Mouse (Mus musculus) Patski (cell line): ENCODE measurements around the gene Fbxo6. TPM values are rescaled to one million over a fixed set of nuclear protein-coding genes. Genes with fewer than 3 reads are reported as not detected.
A peak's percentile ranks its signal among the peaks of the same experiment; 100 is the strongest.

ENCODE experiments used
- ATAC-seq: fragments of 100-300 bp; one replicate; pipeline ENCODE4 v1.8.0; 2021
- CTCF ChIA-PET: fragments of 350-600 bp; sonication (Branson Sonifier 250); formaldehyde crosslinking; loops from one replicate; lab custom pipeline; 2022; ENCODE audit warnings: inconsistent platforms; lab: Charles Lee
- POLR2A ChIA-PET: fragments of 350-600 bp; sonication (Branson Sonifier 250); formaldehyde crosslinking; loops from one replicate; lab custom pipeline; 2022; ENCODE audit warnings: antibody characterized with exemption, inconsistent platforms; lab: Charles Lee
- DNase-seq: peaks from one replicate; pipeline ENCODE4 v3.0.0-alpha.2; 2011; ENCODE audit warnings: low read depth, low spot score
- H3K27me3 ChIP-seq: fragments of 371-371 bp; one replicate; pipeline ENCODE4 v1.5.1; 2021
- CTCF ChIP-seq: fragments of 100-300 bp; IDR thresholded peaks from one replicate; pipeline ENCODE4 v1.5.1; 2021
- in situ Hi-C: fragments of 300-500 bp; cut with MboI; formaldehyde crosslinking; loops from 3 replicates; pipeline ENCODE4 v1.11.1; 2018; ENCODE audit warnings: low pct_unique_long_range_greater_than_20kb, mixed read lengths
- polyA plus RNA-seq: library from polyadenylated mRNA; unstranded; gene quantifications from one replicate; pipeline ENCODE4 v1.2.3, GENCODE M21; 2021

Fbxo6 gene
- polyA plus RNA-seq, 1 experiment from 2014 or later, result 68.4 TPM

DNA sequence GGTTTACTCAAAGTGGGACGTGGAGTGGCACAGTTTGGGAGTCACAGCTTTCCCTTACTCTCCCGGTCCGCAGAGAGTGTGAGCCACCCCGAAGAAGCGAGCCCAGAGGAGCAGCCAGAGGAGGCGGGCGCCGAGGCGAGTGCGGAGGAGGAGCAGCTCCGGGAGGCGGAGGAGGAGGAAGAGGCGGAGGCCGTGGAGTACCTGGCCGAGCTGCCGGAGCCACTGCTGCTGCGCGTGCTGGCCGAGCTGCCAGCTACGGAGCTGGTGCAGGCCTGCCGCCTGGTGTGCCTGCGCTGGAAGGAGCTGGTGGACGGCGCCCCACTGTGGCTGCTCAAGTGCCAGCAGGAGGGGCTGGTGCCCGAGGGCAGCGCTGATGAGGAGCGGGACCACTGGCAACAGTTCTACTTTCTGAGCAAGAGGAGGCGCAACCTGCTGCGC lies 12.1 kb upstream of the Fbxo6 start:
- ChIA-PET POLR2A (no interaction called here), CTCF (interaction anchor here (0.9 to 4.0 kb wide), 5 partner anchors 24 to 60 kb away, joined by 3 to 22 read pairs (median 6); no protein-coding TSS in a partner anchor)
- H3K27me3 ChIP-seq, result no peaks in the 10 kb centered on the region
- no peak for TF ChIP-seq CTCF
- DNase-seq (no peak), ATAC-seq (peak; percentile 34)
- in situ Hi-C loops, result no loop called here

DNA sequence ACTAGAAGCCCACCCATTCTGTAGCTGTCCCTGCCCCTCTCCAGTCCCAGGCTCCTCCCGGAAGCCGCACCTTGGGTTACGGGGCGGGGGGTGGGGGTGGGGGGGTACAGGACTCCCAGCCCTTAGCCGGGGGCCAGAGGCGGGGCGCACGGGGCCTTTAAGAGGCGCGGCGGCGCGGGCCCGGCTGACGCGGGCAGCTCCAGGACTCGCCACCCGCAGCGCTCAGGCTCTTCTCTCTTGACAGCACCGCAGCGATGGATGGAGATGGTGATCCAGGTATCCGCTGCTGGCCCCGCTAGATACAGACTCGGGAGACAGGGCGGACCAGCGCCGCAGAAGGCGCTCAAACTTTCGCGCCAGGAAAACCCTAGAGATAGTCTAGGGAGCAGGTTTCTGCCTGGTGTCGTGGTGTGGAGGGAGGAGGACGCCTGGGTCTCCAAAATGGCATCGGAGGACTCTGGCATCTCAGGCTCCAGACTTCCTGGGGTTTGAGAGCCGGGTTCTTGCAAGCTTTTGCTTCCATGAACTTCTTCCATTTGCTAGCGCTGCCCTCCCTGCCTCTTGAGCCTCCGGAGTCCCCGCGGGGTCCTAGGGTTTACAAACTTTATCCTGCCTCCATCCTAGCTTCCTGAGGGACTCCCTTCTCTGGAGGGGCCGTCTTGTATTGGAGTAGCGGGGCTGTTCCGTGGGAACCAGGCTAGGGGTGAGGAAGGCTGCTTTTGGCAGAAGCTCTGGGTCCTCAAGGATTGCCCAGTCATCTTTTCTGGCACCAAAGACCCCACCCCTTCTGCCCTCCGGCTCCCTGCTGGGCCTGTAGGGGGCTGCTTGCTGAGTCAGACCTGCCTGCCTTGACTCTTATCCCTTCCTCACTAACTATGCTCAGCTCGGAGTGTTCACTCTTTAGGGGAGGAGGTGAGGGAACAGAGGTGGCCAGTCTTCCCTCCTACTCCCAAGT lies 8.8 kb upstream of the Fbxo6 start, which contains the start of the genes Fbxo44 and Fbxo2:
Fbxo44 (minus strand) TSS at position 47 of the 955 bp plus-strand sequence.
Fbxo2 (plus strand) TSS at position 186 of the 955 bp plus-strand sequence.
- no peaks in the 10 kb centered on the region for H3K27me3 ChIP-seq
- POLR2A ChIA-PET, result interaction anchor here (0.7 to 1.2 kb wide), 2 partner anchors 59 to 417 kb away, joined by 3 read pairs; no protein-coding TSS in a partner anchor
- CTCF ChIA-PET, result interaction anchor here (1.1 to 1.9 kb wide), 2 partner anchors 21 to 46 kb away, joined by 3 to 7 read pairs; no protein-coding TSS in a partner anchor

DNA sequence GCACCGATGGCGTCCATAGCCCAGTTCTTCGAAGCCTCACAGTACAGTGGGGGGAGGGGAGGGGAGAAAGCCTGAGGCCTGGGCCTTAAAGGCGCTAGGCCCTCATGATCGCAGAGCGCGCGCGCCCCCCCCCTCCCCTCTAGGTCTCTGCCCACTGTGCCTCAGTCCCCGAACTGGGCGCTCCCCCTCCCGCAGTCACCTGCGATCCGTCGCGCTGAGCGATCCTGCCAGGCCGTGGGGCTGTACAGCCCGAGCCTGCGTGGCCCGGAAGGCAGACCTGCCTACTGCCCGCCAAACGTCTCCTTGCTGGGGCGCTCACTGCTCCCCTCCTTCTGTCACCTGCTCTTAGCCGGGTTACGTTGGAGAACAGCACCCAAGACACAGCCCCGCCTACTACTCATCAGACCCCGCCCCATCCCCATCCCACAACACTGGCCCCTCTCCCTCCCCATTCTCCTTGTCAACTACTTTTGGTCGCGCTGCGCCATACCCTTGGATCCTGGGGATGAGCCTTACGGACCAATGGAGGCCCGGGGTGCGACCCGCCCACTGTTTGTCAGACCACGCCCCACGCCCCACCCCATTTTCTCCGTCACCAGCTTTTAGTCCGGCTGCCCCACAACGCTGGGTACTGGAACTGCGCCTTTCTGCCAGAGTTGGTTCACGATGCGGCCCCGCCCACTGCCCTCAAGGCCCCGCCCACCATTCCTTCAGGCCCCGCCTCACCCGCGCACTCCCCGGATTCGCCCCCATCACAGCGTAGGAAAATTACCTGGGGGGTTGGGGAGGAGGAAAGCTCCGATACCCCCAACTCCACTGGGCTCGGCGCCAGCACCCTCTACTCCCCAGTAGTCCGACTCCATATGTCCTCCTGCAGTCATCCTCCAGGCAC lies 7.8 kb upstream of the Fbxo6 start:
- no peaks in the 10 kb centered on the region for H3K27me3 ChIP-seq
- CTCF ChIA-PET, result interaction anchor here (1.1 to 1.9 kb wide), 3 partner anchors 20 to 45 kb away, joined by 3 to 7 read pairs (median 6); no protein-coding TSS in a partner anchor

More for the DNA sequence above, 8.8 kb upstream of the Fbxo6 start, which contains the start of the genes Fbxo44 and Fbxo2:
- ATAC-seq (peak; percentile 44), DNase-seq (no peak)
- no peak for TF ChIP-seq CTCF
- in situ Hi-C loops, result no loop called here

DNA sequence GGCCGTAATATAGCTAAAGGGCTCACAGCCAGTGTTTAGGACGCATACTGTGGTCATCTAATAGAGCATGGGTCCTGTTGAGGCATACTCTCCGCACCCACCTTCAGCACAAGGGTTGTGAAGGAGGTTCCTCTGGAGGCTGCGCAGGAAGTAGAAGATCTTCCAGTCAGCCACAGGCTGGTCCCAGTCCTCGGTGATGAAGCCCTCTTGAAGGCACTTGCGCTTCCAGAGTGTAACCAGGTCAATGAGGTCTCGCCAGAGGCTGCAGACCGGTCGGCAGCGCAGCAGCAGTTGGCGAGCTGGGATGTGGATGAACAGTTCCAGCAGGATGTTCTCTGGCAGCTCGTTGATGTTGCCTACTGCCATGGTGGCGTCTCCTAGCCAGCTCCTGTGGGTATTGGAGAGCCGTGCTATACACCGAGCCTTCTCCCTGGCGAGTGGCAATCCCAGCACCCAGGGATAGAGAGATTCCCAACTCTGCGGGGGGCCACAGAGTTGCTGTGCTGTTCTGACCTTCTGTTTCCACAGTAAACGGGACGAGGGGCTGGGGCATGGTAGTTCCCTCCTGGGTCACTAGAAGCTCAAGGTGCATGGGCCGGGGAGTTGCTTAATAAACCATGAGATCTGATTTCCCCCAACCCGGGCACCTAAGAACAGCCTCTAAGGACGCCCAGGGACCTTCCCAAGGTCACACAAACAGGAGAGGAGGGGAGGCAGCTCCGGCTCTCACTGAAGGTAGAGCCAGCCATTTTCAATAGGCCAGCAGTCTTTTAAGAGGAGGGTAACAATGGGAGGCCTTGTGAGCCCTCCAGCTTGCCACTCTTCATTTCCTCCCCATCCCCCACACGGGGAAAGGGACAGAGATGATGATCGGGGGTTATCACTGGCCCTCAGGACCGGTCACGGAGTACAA lies 6.8 kb upstream of the Fbxo6 start:
- DNase-seq (no peak), ATAC-seq (no peak)
- CTCF ChIA-PET, result interaction anchor here (1.4 to 2.0 kb wide), 3 partner anchors 8 to 43 kb away, joined by 4 to 6 read pairs (median 6); no protein-coding TSS in a partner anchor
- no peaks in the 10 kb centered on the region for H3K27me3 ChIP-seq
- no peak for TF ChIP-seq CTCF
- POLR2A ChIA-PET, result interaction anchor here (1.1 kb wide), 1 partner anchor 17 kb away, joined by 3 read pairs; no protein-coding TSS in a partner anchor
- in situ Hi-C loops, result no loop called here

More for the DNA sequence above, 7.8 kb upstream of the Fbxo6 start:
- DNase-seq, result peak; percentile 86
- POLR2A ChIA-PET, result interaction anchor here (0.7 to 1.2 kb wide), 2 partner anchors 58 to 418 kb away, joined by 3 read pairs; no protein-coding TSS in a partner anchor
- ATAC-seq, result peak; percentile 86
- in situ Hi-C loops, result no loop called here
- no peak for TF ChIP-seq CTCF

DNA sequence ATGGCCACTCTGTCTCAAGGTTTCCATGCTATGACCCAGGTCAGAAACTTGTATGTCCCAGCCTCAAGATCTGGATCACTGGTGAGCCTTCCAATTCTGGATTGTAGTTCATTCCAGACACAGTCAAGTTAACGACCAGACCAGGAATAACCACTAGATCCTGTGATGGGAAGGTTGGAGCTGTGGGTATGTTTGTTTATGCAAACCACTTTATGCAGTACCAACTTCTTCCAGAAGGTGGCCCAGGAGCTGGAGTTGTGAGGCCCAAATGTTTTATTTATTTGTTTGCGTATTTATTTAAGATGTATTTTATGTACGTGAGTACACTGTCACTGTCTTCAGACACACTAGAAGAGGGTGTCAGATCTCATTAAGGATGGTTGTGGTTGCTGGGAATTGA lies 3.0 kb upstream of the Fbxo6 start:
- in situ Hi-C loops, result loop anchor here (5.0 kb wide), 1 partner anchor 38 kb away; no protein-coding TSS in a partner anchor
- no peak for DNase-seq
- TF ChIP-seq CTCF, result no peak
- H3K27me3 ChIP-seq, result no peaks in the 10 kb centered on the region
- ChIA-PET POLR2A (no interaction called here), CTCF (interaction anchor here (1.2 to 3.5 kb wide), 5 partner anchors 10 to 15 kb away, joined by 3 to 21 read pairs (median 5); no protein-coding TSS in a partner anchor)
- no peak for ATAC-seq

DNA sequence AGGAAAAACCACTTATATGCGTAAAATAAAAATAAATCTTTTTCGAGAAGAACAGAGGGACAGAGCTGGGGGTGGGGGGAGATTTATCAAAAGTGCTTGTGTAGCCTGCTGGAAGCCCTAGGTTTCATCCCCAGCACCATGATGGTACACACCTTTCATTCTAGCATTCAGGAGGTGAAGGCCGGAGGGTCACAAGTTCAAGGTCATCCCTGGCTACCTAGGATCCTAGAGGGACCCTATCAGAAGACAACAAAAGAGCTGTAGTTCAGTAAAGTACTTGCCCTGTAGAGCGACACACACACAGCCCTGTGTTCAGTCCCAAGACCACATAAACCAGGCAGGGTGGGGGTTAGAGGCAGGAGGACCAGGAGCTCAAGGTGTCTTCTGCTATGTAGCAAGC lies 2.1 kb upstream of the Fbxo6 start:
- TF ChIP-seq CTCF, result no peak
- in situ Hi-C loops, result loop anchor here (5.0 kb wide), 1 partner anchor 37 kb away; no protein-coding TSS in a partner anchor
- CTCF ChIA-PET, result interaction anchor here (1.2 to 3.5 kb wide), 4 partner anchors 10 to 16 kb away, joined by 3 to 21 read pairs (median 10); no protein-coding TSS in a partner anchor
- H3K27me3 ChIP-seq, result no peaks in the 10 kb centered on the region
- ATAC-seq (no peak), DNase-seq (no peak)
- POLR2A ChIA-PET, result interaction anchor here (1.0 kb wide), 1 partner anchor 14 kb away, joined by 7 read pairs; no protein-coding TSS in a partner anchor

DNA sequence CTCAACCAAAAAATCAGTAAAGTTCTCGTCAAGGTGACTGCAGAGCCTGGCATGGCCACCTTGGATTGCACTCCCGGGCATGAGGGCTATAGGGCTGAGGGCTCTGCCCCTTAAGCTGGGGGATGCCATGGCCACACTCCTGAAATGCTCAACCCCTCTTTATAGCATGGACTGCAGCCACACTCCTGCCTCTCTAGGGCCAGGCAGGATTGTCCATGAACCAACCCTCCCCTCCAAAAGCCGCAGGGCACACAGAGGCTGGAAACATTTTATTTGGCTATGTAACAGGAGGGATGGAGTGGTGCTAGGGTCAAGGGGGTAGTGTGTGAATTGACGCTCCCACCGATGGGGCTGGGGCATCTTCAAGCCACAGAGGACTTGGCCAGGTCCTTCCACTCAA lies 607 bp upstream of the Fbxo6 start:
- DNase-seq (no peak), ATAC-seq (no peak)
- TF ChIP-seq CTCF, result no peak
- ChIA-PET CTCF (interaction anchor here (1.2 to 5.2 kb wide), 3 partner anchors 13 to 48 kb away, joined by 3 to 42 read pairs (median 13); no protein-coding TSS in a partner anchor), POLR2A (no interaction called here)
- no peaks in the 10 kb centered on the region for H3K27me3 ChIP-seq
- in situ Hi-C loops, result loop anchor here (5.0 kb wide), 1 partner anchor 35 kb away; no protein-coding TSS in a partner anchor

DNA sequence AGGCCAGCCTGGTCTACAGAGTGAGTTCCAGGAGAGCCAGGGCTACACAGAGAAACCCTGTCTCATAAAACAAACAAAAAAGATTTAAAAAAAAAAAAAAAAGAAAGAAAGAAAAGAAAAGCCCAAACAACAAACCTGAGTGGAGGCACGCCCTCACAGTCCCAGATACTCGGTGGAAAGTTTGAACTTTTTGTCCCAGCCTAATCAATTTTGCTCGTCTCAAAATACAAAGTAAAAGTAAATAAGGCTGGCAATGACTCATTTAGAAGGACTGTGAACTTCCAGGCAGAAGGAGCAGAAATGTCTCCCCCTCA lies 1.0 kb downstream of the Fbxo6 start:
- ATAC-seq (no peak), DNase-seq (no peak)
- ChIA-PET CTCF (interaction anchor here (5.2 kb wide), 1 partner anchor 12 kb away, joined by 42 read pairs; no protein-coding TSS in a partner anchor), POLR2A (interaction anchor here (3.4 kb wide), 1 partner anchor 10 kb away, joined by 21 read pairs; no protein-coding TSS in a partner anchor)
- TF ChIP-seq CTCF, result no peak
- in situ Hi-C loops, result loop anchor here (5.0 kb wide), 1 partner anchor 34 kb away; no protein-coding TSS in a partner anchor
- no peaks in the 10 kb centered on the region for H3K27me3 ChIP-seq
